ENCODE assay signal across 8 mouse cellular contexts in the genomic region with DNA sequence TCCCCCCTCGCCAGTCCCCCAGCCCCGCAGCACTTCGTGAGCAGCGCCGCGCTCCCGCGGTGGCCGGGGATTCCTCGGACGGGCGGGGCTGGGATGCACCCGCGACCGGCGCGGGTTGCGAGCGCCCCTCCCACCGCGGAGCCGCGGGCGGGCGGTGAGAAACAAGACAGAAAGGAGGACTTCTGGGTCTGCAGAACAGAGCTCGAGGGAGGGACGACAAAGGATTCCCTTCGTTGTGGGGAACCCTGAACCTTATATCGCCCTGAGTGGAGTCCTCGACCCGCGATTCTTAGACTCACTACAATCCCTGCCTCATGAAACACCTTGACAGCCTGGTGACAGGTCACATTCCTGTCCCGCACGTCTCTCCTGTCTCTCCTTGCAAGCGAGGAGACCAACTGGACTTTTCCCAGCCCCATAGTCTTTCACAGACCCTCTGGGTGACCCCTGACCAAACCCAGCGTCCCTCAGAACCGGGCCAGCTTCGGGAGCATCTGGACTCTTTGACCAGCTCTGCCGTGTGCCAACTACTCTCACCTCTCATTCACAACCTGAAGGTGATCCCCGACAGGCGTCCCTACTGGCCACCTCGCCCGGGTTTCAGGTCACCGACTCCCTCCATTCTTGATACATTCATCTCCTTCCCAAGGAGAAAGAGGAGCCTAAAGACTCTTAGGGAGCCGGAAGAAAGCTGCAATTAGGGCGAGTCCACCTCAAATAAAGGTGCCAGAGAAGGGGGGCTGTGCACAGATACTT. TPM values are rescaled to one million over a fixed set of nuclear protein-coding genes. Genes with fewer than 3 reads are reported as not detected.
DNase-seq lines count a peak whose midpoint lies in the region; ATAC-seq and TF ChIP-seq lines count a peak whose summit lies in the region.

No protein-coding gene starts in this region.

- peak overlapping the region; percentile 65 for H3K4me3 ChIP-seq in heart, embryonic 10.5 days
- peak overlapping the region; percentile 75; the same call in 1 of the 2 replicates for H3K4me3 ChIP-seq in G1E (ENCODE audit: low read depth, low read length)
- H3K4me3 ChIP-seq in forebrain, embryonic 13.5 days, result peak overlapping the region; percentile 56
- H3K4me3 ChIP-seq in kidney, postnatal 0 days (replicated peaks; ENCODE audit: low read depth, low read length), result peak overlapping the region; percentile 50
- peak overlapping the region; percentile 56 for H3K4me3 ChIP-seq in neural tube, embryonic 11.5 days (ENCODE audit: low read depth, low read length)

- peak overlapping the region; percentile 82 for H3K9ac ChIP-seq in forebrain, embryonic 13.5 days
- peak overlapping the region; percentile 65; the same call in 1 of the 2 replicates for H3K9ac ChIP-seq in kidney, postnatal 0 days (ENCODE audit: low read depth, low read length)
- peak overlapping the region; percentile 58 for H3K9ac ChIP-seq in neural tube, embryonic 11.5 days (ENCODE audit: low read length)

- H3K36me3 ChIP-seq in heart, embryonic 10.5 days, result peaks cover 9% of the 10 kb centered on the region
- H3K36me3 ChIP-seq in G1E (replicated peaks), result peaks cover 25% of the 10 kb centered on the region
- H3K36me3 ChIP-seq in forebrain, embryonic 13.5 days (ENCODE audit: poor library complexity, severe bottlenecking), result peaks cover 12% of the 10 kb centered on the region
- no peaks in the 10 kb centered on the region for H3K36me3 ChIP-seq in kidney, postnatal 0 days (ENCODE audit: insufficient read depth, low read length)
- peaks cover 5% of the 10 kb centered on the region; the same call in 1 of the 2 replicates for H3K36me3 ChIP-seq in neural tube, embryonic 11.5 days (ENCODE audit: control insufficient read depth, insufficient read depth, low read length)

- no peak for TF ChIP-seq CTCF in G1E (IDR thresholded peaks at IDR 0.05; ENCODE audit: low read depth, low read length)
- TF ChIP-seq CTCF in kidney, postnatal 0 days (IDR thresholded peaks at IDR 0.05; ENCODE audit: low read depth), result no peak

- DNase-seq in heart, embryonic 10.5 days (ENCODE audit: low spot score), result no peak
- DNase-seq in heart, adult 8-10 months (ENCODE audit: low spot score), result no peak
- DNase-seq in G1E (ENCODE audit: low spot score), result no peak
- DNase-seq in kidney, postnatal 0 days (ENCODE audit: low spot score), result no peak
- peak; percentile 73 for DNase-seq in neural tube, embryonic 11.5 days (ENCODE audit: low spot score)
- DNase-seq in left cerebral cortex, adult 11 months (ENCODE audit: low spot score), result no peak

- H3K4me1 ChIP-seq in heart, embryonic 10.5 days, result peaks cover 65% of the 10 kb centered on the region
- peaks cover 52% of the 10 kb centered on the region for H3K4me1 ChIP-seq in G1E (ENCODE audit: insufficient read depth, low read depth, low read length)
- H3K4me1 ChIP-seq in forebrain, embryonic 13.5 days, result peaks cover 61% of the 10 kb centered on the region
- peaks cover 35% of the 10 kb centered on the region for H3K4me1 ChIP-seq in kidney, postnatal 0 days (replicated peaks; ENCODE audit: insufficient read depth, low read length)
- peaks cover 37% of the 10 kb centered on the region for H3K4me1 ChIP-seq in neural tube, embryonic 11.5 days (ENCODE audit: control insufficient read depth, insufficient read depth, low read length)

- under 1% methylated on average over 46 of the region's 46 CpGs for WGBS in heart, embryonic 10.5 days
- WGBS in forebrain, embryonic 13.5 days, result under 1% methylated on average over 46 of the region's 46 CpGs
- WGBS in kidney, postnatal 0 days, result 2% methylated on average over 43 of the region's 46 CpGs
- under 1% methylated on average over 46 of the region's 46 CpGs for WGBS in neural tube, embryonic 11.5 days

- no peak for ATAC-seq in G1E (ENCODE audit: extremely low read depth, insufficient number of reproducible peaks, low FRiP score, poor library complexity, severe bottlenecking)
- ATAC-seq in forebrain, embryonic 13.5 days, result no peak
- no peak for ATAC-seq in kidney, postnatal 0 days (replicated peaks; ENCODE audit: low FRiP score, low read depth)
- no peak for ATAC-seq in neural tube, embryonic 11.5 days (ENCODE audit: insufficient read depth, low FRiP score, low TSS enrichment)
- ATAC-seq in megakaryocyte-erythroid progenitor cell, adult 5-6 weeks (replicated peaks; ENCODE audit: low FRiP score, low TSS enrichment, poor library complexity, severe bottlenecking), result no peak

- peak overlapping the region; percentile 96 for H3K4me2 ChIP-seq in forebrain, embryonic 13.5 days
- peak overlapping the region; percentile 88 for H3K4me2 ChIP-seq in kidney, postnatal 0 days (ENCODE audit: low read length)
- peak overlapping the region; percentile 96 for H3K4me2 ChIP-seq in neural tube, embryonic 11.5 days (ENCODE audit: low read depth)

- peak overlapping the region; percentile 90 for H3K27ac ChIP-seq in heart, embryonic 10.5 days
- peak overlapping the region; percentile 98 for H3K27ac ChIP-seq in forebrain, embryonic 13.5 days
- 0 out of 2 replicates have a peak overlapping the region, but pooled peaks have one; percentile 42 for H3K27ac ChIP-seq in kidney, postnatal 0 days
- H3K27ac ChIP-seq in neural tube, embryonic 11.5 days (ENCODE audit: low read depth, low read length), result peak overlapping the region; percentile 83

- H3K27me3 ChIP-seq in heart, embryonic 10.5 days (ENCODE audit: insufficient read depth, poor library complexity, severe bottlenecking), result peaks cover 51% of the 10 kb centered on the region
- peaks cover 45% of the 10 kb centered on the region for H3K27me3 ChIP-seq in G1E (ENCODE audit: insufficient read depth, low read length)
- H3K27me3 ChIP-seq in forebrain, embryonic 13.5 days, result peaks cover 15% of the 10 kb centered on the region
- peaks cover 19% of the 10 kb centered on the region for H3K27me3 ChIP-seq in kidney, postnatal 0 days (ENCODE audit: insufficient read depth, low read length)
- H3K27me3 ChIP-seq in neural tube, embryonic 11.5 days (ENCODE audit: control insufficient read depth, insufficient read depth, low read length), result peaks cover 17% of the 10 kb centered on the region

- no peaks in the 10 kb centered on the region for H3K9me3 ChIP-seq in heart, embryonic 10.5 days
- H3K9me3 ChIP-seq in G1E (replicated peaks), result no peaks in the 10 kb centered on the region
- H3K9me3 ChIP-seq in forebrain, embryonic 13.5 days (replicated peaks), result no peaks in the 10 kb centered on the region
- no peaks in the 10 kb centered on the region for H3K9me3 ChIP-seq in kidney, postnatal 0 days (replicated peaks; ENCODE audit: low read length)
- no peaks in the 10 kb centered on the region for H3K9me3 ChIP-seq in neural tube, embryonic 11.5 days (ENCODE audit: control insufficient read depth, low read length)

RNA-seq across cellular contexts. Expression of gene Kcnn1, which starts 1.1 kb away (rescaled TPM):
- polyA plus RNA-seq in heart, embryonic 10.5 days (2016; fragmentation: Nextera tagmentation; extraction: Ambion mirVana), result 1.1 and 1.6 TPM in 2 replicates
- 10 to 100 TPM; 12.5 to 14.4 (median 13.2) TPM for total RNA-seq in heart, adult 8-10 months (2022)
- total RNA-seq in G1E (2014; fragmentation: Nextera tagmentation) (not detected in 2 replicates), G1E (2017) (0.12 and 0.22 TPM in 2 replicates)
- 0.02 and 0.03 TPM in 2 replicates for polyA plus RNA-seq in G1E (2012)
- polyA plus RNA-seq in forebrain, embryonic 13.5 days (2015; fragmentation: Nextera tagmentation; extraction: Ambion mirVana), result 11.2 and 13.5 TPM in 2 replicates
- polyA plus RNA-seq in kidney, postnatal 0 days (2015; fragmentation: Nextera tagmentation; extraction: Ambion mirVana), result 4.2 and 5.5 TPM in 2 replicates
- polyA plus RNA-seq in neural tube, embryonic 11.5 days (2014; fragmentation: Nextera tagmentation; extraction: Ambion mirVana), result 14.0 and 14.1 TPM in 2 replicates
- total RNA-seq in megakaryocyte-erythroid progenitor cell, adult 5-6 weeks (2014; fragmentation: Nextera tagmentation), result 0.32 TPM in 1 of 2 replicates, not detected in the other
- total RNA-seq in megakaryocyte-erythroid progenitor cell, adult 5-6 weeks (2017), result 2.9 TPM in 1 of 2 replicates, not detected in the other

RNA-seq across cellular contexts. Expression of gene Ccdc124, which starts 9.6 kb away (rescaled TPM):
- polyA plus RNA-seq in heart, embryonic 10.5 days (2016; fragmentation: Nextera tagmentation; extraction: Ambion mirVana), result 120 and 143 TPM in 2 replicates
- 10 to 100 TPM; 37.9 to 47.4 (median 45.7) TPM for total RNA-seq in heart, adult 8-10 months (2022)
- total RNA-seq in G1E (2014; fragmentation: Nextera tagmentation) (17.0 and 18.9 TPM in 2 replicates), G1E (2017) (16.1 and 16.7 TPM in 2 replicates)
- polyA plus RNA-seq in G1E (2012), result 171 and 172 TPM in 2 replicates
- polyA plus RNA-seq in forebrain, embryonic 13.5 days (2015; fragmentation: Nextera tagmentation; extraction: Ambion mirVana), result 169 and 179 TPM in 2 replicates
- 87.2 and 90.3 TPM in 2 replicates for polyA plus RNA-seq in kidney, postnatal 0 days (2015; fragmentation: Nextera tagmentation; extraction: Ambion mirVana)
- polyA plus RNA-seq in neural tube, embryonic 11.5 days (2014; fragmentation: Nextera tagmentation; extraction: Ambion mirVana), result 152 and 155 TPM in 2 replicates
- total RNA-seq in megakaryocyte-erythroid progenitor cell, adult 5-6 weeks (2014; fragmentation: Nextera tagmentation), result 28.5 and 47.9 TPM in 2 replicates
- 30.8 and 51.1 TPM in 2 replicates for total RNA-seq in megakaryocyte-erythroid progenitor cell, adult 5-6 weeks (2017)

RNA-seq across cellular contexts. Expression of gene Arrdc2, which starts 24.6 kb away (rescaled TPM):
- polyA plus RNA-seq in heart, embryonic 10.5 days (2016; fragmentation: Nextera tagmentation; extraction: Ambion mirVana), result 3.7 and 3.8 TPM in 2 replicates
- 10 to 100 TPM in 3 of 4 experiments, 1 to 10 TPM in 1; 7.9 to 23.0 (median 13.6) TPM for total RNA-seq in heart, adult 8-10 months (2022)
- total RNA-seq in G1E (2014; fragmentation: Nextera tagmentation), result 7.4 and 19.6 TPM in 2 replicates
- total RNA-seq in G1E (2017), result 12.3 and 15.0 TPM in 2 replicates
- polyA plus RNA-seq in G1E (2012), result 78.9 and 92.7 TPM in 2 replicates
- 5.6 and 5.7 TPM in 2 replicates for polyA plus RNA-seq in forebrain, embryonic 13.5 days (2015; fragmentation: Nextera tagmentation; extraction: Ambion mirVana)
- 6.8 and 7.5 TPM in 2 replicates for polyA plus RNA-seq in kidney, postnatal 0 days (2015; fragmentation: Nextera tagmentation; extraction: Ambion mirVana)
- 8.8 and 10.2 TPM in 2 replicates for polyA plus RNA-seq in neural tube, embryonic 11.5 days (2014; fragmentation: Nextera tagmentation; extraction: Ambion mirVana)
- total RNA-seq in megakaryocyte-erythroid progenitor cell, adult 5-6 weeks (2014; fragmentation: Nextera tagmentation), result 27.6 and 29.1 TPM in 2 replicates
- 8.0 and 11.8 TPM in 2 replicates for total RNA-seq in megakaryocyte-erythroid progenitor cell, adult 5-6 weeks (2017)

RNA-seq across cellular contexts. Expression of gene Slc5a5, which starts 28.4 kb away (rescaled TPM):
- 0.07 and 0.29 TPM in 2 replicates for polyA plus RNA-seq in heart, embryonic 10.5 days (2016; fragmentation: Nextera tagmentation; extraction: Ambion mirVana)
- not detected for total RNA-seq in heart, adult 8-10 months (2022)
- total RNA-seq in G1E (2014; fragmentation: Nextera tagmentation), result not detected in 2 replicates
- 0.06 TPM in 1 of 2 replicates, not detected in the other for total RNA-seq in G1E (2017)
- 0.26 and 0.28 TPM in 2 replicates for polyA plus RNA-seq in G1E (2012)
- 0.50 and 0.67 TPM in 2 replicates for polyA plus RNA-seq in forebrain, embryonic 13.5 days (2015; fragmentation: Nextera tagmentation; extraction: Ambion mirVana)
- polyA plus RNA-seq in kidney, postnatal 0 days (2015; fragmentation: Nextera tagmentation; extraction: Ambion mirVana), result 0.09 and 0.11 TPM in 2 replicates
- polyA plus RNA-seq in neural tube, embryonic 11.5 days (2014; fragmentation: Nextera tagmentation; extraction: Ambion mirVana), result 0.87 and 1.1 TPM in 2 replicates
- total RNA-seq in megakaryocyte-erythroid progenitor cell, adult 5-6 weeks (2014; fragmentation: Nextera tagmentation), result 0.59 TPM in 1 of 2 replicates, not detected in the other
- total RNA-seq in megakaryocyte-erythroid progenitor cell, adult 5-6 weeks (2017), result not detected in 2 replicates

RNA-seq across cellular contexts. Expression of gene Rpl18a, which starts 33.1 kb away (rescaled TPM):
- 2,378 and 2,634 TPM in 2 replicates for polyA plus RNA-seq in heart, embryonic 10.5 days (2016; fragmentation: Nextera tagmentation; extraction: Ambion mirVana)
- total RNA-seq in heart, adult 8-10 months (2022), result 1,000 to 10,000 TPM in 2 of 4 experiments, 100 to 1,000 TPM in 2; 938 to 1,102 (median 988) TPM
- total RNA-seq in G1E (2014; fragmentation: Nextera tagmentation) (12,197 and 12,967 TPM in 2 replicates), G1E (2017) (1,575 and 1,810 TPM in 2 replicates)
- 3,365 and 5,482 TPM in 2 replicates for polyA plus RNA-seq in G1E (2012)
- 3,255 and 3,517 TPM in 2 replicates for polyA plus RNA-seq in forebrain, embryonic 13.5 days (2015; fragmentation: Nextera tagmentation; extraction: Ambion mirVana)
- polyA plus RNA-seq in kidney, postnatal 0 days (2015; fragmentation: Nextera tagmentation; extraction: Ambion mirVana), result 5,183 and 5,941 TPM in 2 replicates
- polyA plus RNA-seq in neural tube, embryonic 11.5 days (2014; fragmentation: Nextera tagmentation; extraction: Ambion mirVana), result 3,152 and 3,217 TPM in 2 replicates
- 6,537 and 6,664 TPM in 2 replicates for total RNA-seq in megakaryocyte-erythroid progenitor cell, adult 5-6 weeks (2014; fragmentation: Nextera tagmentation)
- total RNA-seq in megakaryocyte-erythroid progenitor cell, adult 5-6 weeks (2017), result 1,763 and 2,438 TPM in 2 replicates

Comparison
In these comparisons a context has a peak if more than half of its experiments do, and no peak if none do; other contexts are left out.
1. H3K27ac ChIP-seq: peak in every context shown above with its lines; median percentile 98 in forebrain, embryonic 13.5 days; 90 in heart, embryonic 10.5 days; 83 in neural tube, embryonic 11.5 days; 42 in kidney, postnatal 0 days.